Mouse (Mus musculus) midbrain, embryonic 10.5 days (tissue): Measurements from ENCODE around the gene Atp9a. TPM values are rescaled to one million over a fixed set of nuclear protein-coding genes. Genes with fewer than 3 reads are reported as not detected.
A peak's percentile ranks its signal among the peaks of the same experiment; 100 is the strongest.

Source experiments
- DNase-seq: peaks from one replicate; pipeline ENCODE4 v3.0.0-alpha.2; 2017; ENCODE audit warnings: low spot score
- H3K27ac ChIP-seq: fragments of 300-500 bp; sonication (generic); replicated peaks from 2 replicates; pipeline ENCODE4 v1.5.1; 2016; ENCODE audit warnings: mild to moderate bottlenecking
- H3K27me3 ChIP-seq: fragments of 300-500 bp; sonication (generic); 2 replicates; pipeline ENCODE4 v1.6.1; 2016; ENCODE audit warnings: low read depth, mild to moderate bottlenecking; ENCODE audit not compliant: poor library complexity, severe bottlenecking
- H3K36me3 ChIP-seq: fragments of 300-500 bp; sonication (generic); 2 replicates; pipeline ENCODE4 v1.6.1; 2016; ENCODE audit warnings: mild to moderate bottlenecking, moderate library complexity
- H3K4me1 ChIP-seq: fragments of 300-500 bp; sonication (generic); 2 replicates; pipeline ENCODE4 v1.6.1; 2016
- H3K4me3 ChIP-seq: fragments of 300-500 bp; sonication (generic); 2 replicates; pipeline ENCODE4 v1.5.1; 2016; ENCODE audit warnings: mild to moderate bottlenecking, moderate library complexity
- H3K9me3 ChIP-seq: fragments of 300-500 bp; sonication (generic); replicated peaks from 2 replicates; pipeline ENCODE4 v1.6.1; 2016; ENCODE audit warnings: mild to moderate bottlenecking
- WGBS: fragments of 180-500 bp; shearing (Covaris S2); methylation state at CpG from one replicate; pipeline ENCODE4 v1.1.7; 2016; 5-methylcytosine and 5-hydroxymethylcytosine counted together
- polyA plus RNA-seq: library from polyadenylated mRNA; unstranded; fragments of >200 nt; fragmentation: Nextera tagmentation; extraction: Ambion mirVana; gene quantifications from 2 replicates; pipeline ENCODE4 v1.2.1, GENCODE M21; 2016

The Atp9a gene
- 15.5 and 23.0 TPM in 2 replicates for polyA plus RNA-seq

DNA sequence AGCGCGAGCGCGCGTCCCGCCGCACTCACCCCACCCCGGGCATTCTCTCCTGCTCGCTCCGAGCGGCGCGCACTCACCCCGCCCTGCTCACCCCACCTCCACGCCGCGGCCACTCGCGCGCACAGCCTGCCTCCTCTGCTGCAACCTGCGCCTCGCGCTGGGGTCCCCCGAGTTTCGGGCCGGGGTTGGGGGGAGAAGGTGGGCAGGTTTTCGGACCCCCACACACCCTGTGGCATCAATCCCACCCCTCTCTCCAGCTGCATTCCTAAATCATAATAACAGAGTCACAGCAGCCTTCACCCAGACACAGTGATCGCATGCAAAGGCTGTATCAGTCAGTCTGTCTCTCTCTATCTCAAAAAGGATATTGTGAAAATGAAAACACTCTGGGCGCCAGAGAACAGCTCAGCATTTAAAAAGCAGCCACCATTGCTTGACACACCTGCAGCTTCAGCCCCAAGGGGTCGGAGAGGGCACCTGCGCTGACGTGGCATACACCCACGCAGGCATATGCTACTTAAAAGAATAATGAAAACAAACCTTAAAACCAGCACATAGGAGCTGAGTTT lies at the start of gene Atp9a:
TSS of gene Atp9a (minus strand) at position 351 of the 569 bp plus-strand sequence.
- Histone ChIP-seq H3K36me3 (peaks cover 26% of the 10 kb centered on the region), H3K4me3 (peak within 1 kb of the TSS; percentile 91), H3K4me1 (peaks cover 18% of the 10 kb centered on the region), H3K9me3 (0 out of 2 replicates have a peak, but pooled peaks cover 3% of the 10 kb centered on the region), H3K27me3 (no peaks in the 10 kb centered on the region), H3K27ac (peak within 1 kb of the TSS; percentile 93)
- peak; percentile 60 for DNase-seq
- WGBS: 8% methylated on average over 33 of the region's 33 CpGs

DNA sequence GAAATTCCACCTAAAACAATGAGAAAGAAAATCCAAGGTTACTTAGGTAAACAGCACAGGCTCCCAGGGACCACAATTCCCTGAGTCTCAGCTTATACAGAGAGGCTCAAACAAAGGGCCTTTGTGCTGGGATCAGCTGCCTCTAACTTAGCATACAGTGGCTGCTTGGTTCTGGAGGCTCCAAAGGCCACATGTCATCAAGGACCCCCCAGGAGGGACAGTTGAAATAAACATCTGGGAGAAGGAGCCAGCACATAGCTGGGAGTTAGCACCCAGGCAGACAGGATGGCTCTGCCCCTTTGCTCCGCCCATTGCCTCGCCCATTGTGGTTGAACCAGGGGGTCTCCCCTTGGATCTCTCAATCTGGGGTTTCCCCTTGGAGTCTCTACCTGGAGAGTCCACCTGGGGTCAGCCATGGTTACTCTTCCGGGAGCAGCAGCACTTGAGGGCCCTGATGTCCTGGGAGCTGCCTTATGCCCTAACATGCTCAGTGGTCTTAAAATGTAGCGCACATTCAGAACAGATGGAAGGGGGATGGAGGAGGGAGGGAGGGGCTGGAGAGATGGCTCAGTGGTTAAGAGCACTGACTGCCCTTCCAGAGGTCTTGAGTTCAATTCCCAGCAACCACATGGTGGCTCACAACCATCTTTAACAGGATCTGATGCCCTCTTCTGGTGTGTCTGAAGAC lies 49.0 kb upstream of the Atp9a start:
- WGBS: 35% methylated on average over 4 of the region's 4 CpGs
- H3K9me3 ChIP-seq: no peaks in the 10 kb centered on the region
- no peak overlapping the region for H3K4me3 ChIP-seq
- peaks cover 18% of the 10 kb centered on the region for H3K4me1 ChIP-seq
- peak; percentile 67 for DNase-seq
- peak overlapping the region; percentile 84 for H3K27ac ChIP-seq
- no peaks in the 10 kb centered on the region for H3K36me3 ChIP-seq
- no peaks in the 10 kb centered on the region for H3K27me3 ChIP-seq

DNA sequence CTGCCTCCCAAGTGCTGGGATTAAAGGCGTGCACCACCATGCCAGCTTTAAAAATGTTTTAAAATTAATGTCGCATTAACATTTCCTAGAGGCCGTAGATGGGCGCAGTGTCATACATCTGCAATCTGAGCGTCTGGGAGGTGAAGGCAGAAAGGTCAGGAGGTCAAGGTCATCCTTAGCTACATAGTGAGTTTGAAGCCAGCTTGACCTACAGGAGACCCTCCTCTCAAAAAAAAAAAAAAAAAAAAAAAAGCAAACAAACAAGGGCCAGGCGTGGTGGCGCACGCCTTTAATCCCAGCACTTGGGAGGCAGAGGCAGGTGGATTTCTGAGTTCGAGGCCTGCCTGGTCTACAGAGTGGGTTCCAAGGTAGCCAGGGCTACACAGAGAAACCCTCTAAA lies 44.0 kb upstream of the Atp9a start:
- no peak for DNase-seq
- WGBS: 94% methylated on average over 9 of the region's 9 CpGs
- Histone ChIP-seq H3K9me3 (no peaks in the 10 kb centered on the region), H3K4me1 (peaks cover 20% of the 10 kb centered on the region), H3K27ac (no peak overlapping the region), H3K4me3 (no peak overlapping the region), H3K27me3 (peaks cover 8% of the 10 kb centered on the region; the same call in 1 of the 2 replicates), H3K36me3 (no peaks in the 10 kb centered on the region)

DNA sequence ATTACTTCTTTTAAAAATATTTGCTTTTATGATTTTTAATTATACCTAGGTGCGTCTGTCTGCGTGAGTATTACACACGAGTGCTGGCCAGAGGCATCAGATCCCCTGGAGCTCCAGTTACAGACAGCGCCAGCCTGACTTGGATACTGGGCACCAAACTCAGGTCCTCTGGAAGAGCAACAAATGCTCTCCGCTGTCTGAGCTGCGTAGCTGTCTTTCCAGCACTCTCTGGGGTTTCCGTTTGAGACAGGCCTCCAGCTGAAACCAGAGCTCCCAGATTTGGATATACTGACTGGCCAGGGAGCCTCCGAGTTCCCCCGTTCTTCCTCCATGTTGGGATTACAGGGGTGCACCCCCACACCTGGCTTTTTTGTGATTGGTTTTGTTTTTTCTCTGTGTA lies 38.4 kb upstream of the Atp9a start:
- 29% methylated on average over 9 of the region's 9 CpGs for WGBS
- Histone ChIP-seq H3K4me1 (peaks cover 48% of the 10 kb centered on the region), H3K36me3 (no peaks in the 10 kb centered on the region), H3K27me3 (peaks cover 8% of the 10 kb centered on the region; the same call in 1 of the 2 replicates), H3K27ac (peak overlapping the region; percentile 81), H3K9me3 (no peaks in the 10 kb centered on the region), H3K4me3 (0 out of 2 replicates have a peak overlapping the region, but pooled peaks have one; percentile 26)
- no peak for DNase-seq

DNA sequence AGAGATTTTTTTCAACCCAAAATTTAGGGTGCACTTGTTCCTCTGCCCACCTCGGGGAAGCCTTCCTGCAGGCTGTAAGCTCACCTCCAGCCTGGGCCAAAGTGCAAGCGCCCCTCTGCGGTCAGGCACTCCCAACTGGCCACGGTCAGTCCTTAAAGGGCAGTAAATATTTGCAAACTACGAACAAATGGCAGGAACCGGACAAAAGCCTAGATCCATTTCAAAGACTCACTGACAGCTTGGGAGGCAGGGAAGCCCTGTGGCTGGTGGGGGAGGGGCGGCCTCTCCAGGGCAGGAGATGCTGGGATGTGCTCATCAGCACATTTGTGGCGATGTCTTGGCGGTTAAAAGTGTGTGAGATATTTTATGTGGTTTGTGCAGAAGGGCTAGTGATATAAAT lies 37.8 kb upstream of the Atp9a start:
- peak; percentile 62 for DNase-seq
- peak overlapping the region; percentile 81 for H3K27ac ChIP-seq
- WGBS: 5% methylated on average over 9 of the region's 9 CpGs
- no peaks in the 10 kb centered on the region for H3K36me3 ChIP-seq
- peak overlapping the region; percentile 26; the same call in 1 of the 2 replicates for H3K4me3 ChIP-seq
- peaks cover 8% of the 10 kb centered on the region; the same call in 1 of the 2 replicates for H3K27me3 ChIP-seq
- H3K4me1 ChIP-seq: peaks cover 48% of the 10 kb centered on the region
- H3K9me3 ChIP-seq: no peaks in the 10 kb centered on the region

DNA sequence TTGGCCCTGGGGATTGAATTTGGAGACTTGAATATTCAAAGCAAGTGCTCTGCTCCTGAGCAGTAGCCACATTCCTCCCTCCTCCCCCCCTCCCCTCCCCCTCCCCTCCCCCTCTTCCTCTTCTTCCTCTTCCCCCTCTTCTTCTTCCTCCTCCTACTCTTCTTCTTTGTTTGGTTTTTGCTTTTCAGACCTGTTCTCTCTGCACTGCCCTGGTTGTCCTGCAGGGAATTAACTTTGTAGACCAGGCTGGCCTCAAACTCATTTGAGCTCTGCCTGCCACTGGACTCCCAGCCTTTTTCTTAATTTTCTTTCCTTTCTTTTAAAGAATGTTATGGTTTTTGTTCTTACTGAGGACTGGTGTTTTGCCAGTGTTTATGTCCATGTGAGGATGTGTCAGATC lies 35.3 kb upstream of the Atp9a start:
- Histone ChIP-seq H3K4me1 (peaks cover 40% of the 10 kb centered on the region), H3K4me3 (no peak overlapping the region), H3K36me3 (no peaks in the 10 kb centered on the region), H3K27me3 (peaks cover 4% of the 10 kb centered on the region; the same call in 1 of the 2 replicates), H3K9me3 (no peaks in the 10 kb centered on the region), H3K27ac (peak overlapping the region; percentile 84)
- DNase-seq: no peak

DNA sequence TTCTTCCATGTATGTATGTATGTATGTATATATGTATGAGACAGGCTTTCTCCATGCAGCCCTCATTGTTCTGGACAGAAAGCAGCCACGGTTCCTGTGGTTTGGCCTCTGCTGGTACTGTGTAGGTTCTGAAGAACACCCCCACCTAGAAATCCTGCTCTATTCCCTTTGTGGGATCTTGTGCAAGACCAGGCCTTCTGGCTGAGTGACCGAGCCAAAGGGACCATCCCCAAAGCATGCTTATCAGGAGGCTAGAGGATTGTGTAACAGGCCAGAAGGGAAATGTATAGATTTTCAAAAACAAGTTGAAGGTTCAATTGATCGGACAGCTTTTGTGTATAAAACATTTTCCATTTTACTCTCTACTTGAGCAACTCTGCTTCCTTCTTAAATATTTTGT lies 34.0 kb upstream of the Atp9a start:
- Histone ChIP-seq H3K27ac (peak overlapping the region; percentile 84), H3K4me3 (no peak overlapping the region), H3K4me1 (peaks cover 39% of the 10 kb centered on the region), H3K9me3 (no peaks in the 10 kb centered on the region), H3K27me3 (no peaks in the 10 kb centered on the region; the same call in 1 of the 2 replicates), H3K36me3 (no peaks in the 10 kb centered on the region)
- WGBS: 89% methylated on average over 3 of the region's 3 CpGs
- no peak for DNase-seq

DNA sequence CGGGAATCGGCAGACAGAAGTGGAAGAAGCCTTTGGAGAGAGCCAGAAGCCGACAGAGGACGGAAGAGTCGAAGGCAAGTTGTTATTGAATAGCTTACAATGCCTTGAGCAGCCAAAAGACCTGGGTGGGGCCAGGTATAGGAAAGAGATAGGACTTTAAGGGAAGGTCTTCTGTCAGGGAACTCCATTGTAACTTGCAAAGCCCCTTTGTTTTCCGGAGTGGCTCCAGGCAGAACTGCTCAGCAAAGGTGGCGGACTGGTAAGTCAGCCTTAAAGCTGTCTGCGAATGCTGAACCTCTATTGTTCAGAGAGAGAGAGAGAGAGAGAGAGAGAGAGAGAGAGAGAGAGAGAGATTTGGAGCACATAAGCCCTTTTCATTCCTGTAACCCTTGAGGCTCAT lies 27.1 kb upstream of the Atp9a start:
- H3K27ac ChIP-seq: peak overlapping the region; percentile 15; the same call in 1 of the 2 replicates
- peaks cover 40% of the 10 kb centered on the region for H3K4me1 ChIP-seq
- no peaks in the 10 kb centered on the region for H3K36me3 ChIP-seq
- no peaks in the 10 kb centered on the region for H3K9me3 ChIP-seq
- H3K27me3 ChIP-seq: peaks cover 31% of the 10 kb centered on the region
- no peak for DNase-seq
- peak overlapping the region; percentile 7; the same call in 1 of the 2 replicates for H3K4me3 ChIP-seq
- 34% methylated on average over 8 of the region's 8 CpGs for WGBS

DNA sequence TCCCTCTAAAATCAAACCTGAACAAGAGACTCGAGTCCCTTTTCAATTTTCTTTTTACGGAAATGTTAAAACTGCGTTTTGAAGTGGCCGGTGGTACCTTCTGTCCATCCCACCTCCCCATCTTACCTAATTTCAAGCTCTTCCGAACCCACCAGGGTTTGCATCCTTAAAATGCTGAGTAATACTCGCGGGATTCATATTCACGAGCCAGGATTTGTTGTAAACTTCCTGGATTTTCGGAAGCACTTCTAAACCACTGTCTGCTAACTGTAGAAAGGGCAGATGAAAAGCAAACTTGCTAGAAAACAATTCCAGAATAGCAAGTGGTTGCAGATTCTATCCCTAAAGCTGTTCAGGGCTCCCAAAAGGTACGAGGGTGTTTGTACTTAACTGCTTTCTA lies 25.4 kb upstream of the Atp9a start, which contains the start of gene Sall4:
TSS of gene Sall4 (minus strand) at position 362 of the 400 bp plus-strand sequence.
- Histone ChIP-seq H3K4me1 (peaks cover 57% of the 10 kb centered on the region), H3K36me3 (no peaks in the 10 kb centered on the region), H3K27me3 (peaks cover 31% of the 10 kb centered on the region), H3K9me3 (no peaks in the 10 kb centered on the region), H3K4me3 (peak within 1 kb of the TSS; percentile 95), H3K27ac (peak within 1 kb of the TSS; percentile 98)
- no peak for DNase-seq
- WGBS: 14% methylated on average over 10 of the region's 10 CpGs

DNA sequence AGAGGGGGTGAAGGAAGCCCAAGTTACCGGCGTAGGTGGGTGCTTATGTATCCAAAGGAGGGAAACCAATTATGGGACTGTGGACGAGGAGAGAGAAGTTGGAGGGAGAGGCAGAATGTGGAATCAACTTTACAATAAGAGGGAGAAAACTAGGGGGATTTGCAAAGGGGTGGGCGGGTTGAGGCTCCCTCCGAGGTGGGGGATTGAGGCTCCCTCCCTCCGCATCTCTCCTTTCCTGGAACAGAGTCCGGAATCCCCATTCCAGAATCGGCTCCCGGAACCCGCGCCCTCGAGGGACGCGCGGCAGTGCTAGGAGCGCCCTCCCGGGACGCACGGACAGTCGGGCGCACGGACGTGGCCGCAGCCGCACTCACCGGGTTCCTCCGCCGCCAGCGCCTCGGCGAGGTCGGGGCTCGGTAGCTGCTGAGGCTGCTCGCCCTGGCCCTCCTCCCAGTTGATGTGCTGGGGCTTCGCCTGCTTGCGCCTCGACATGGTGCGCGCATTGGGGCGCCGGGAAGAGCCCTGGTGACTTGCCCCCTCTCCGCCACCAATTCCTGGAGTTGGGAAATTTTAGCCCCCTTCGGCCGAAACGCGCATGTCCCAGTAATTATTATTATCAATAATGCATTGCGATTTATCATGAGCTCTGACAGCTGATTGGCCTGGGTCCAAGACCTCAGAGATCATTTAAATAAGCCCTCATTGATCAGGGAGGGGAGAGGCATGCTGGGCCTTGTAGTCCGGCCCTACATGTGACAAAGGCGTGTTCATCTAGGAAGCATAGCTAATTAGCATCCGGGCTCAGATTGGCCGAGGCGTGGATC lies 24.5 kb upstream of the Atp9a start:
- peak; percentile 87 for DNase-seq
- Histone ChIP-seq H3K36me3 (no peaks in the 10 kb centered on the region), H3K4me1 (peaks cover 65% of the 10 kb centered on the region), H3K27ac (peak overlapping the region; percentile 98), H3K4me3 (peak overlapping the region; percentile 95), H3K27me3 (peaks cover 31% of the 10 kb centered on the region), H3K9me3 (no peaks in the 10 kb centered on the region)
- under 1% methylated on average over 52 of the region's 52 CpGs for WGBS

DNA sequence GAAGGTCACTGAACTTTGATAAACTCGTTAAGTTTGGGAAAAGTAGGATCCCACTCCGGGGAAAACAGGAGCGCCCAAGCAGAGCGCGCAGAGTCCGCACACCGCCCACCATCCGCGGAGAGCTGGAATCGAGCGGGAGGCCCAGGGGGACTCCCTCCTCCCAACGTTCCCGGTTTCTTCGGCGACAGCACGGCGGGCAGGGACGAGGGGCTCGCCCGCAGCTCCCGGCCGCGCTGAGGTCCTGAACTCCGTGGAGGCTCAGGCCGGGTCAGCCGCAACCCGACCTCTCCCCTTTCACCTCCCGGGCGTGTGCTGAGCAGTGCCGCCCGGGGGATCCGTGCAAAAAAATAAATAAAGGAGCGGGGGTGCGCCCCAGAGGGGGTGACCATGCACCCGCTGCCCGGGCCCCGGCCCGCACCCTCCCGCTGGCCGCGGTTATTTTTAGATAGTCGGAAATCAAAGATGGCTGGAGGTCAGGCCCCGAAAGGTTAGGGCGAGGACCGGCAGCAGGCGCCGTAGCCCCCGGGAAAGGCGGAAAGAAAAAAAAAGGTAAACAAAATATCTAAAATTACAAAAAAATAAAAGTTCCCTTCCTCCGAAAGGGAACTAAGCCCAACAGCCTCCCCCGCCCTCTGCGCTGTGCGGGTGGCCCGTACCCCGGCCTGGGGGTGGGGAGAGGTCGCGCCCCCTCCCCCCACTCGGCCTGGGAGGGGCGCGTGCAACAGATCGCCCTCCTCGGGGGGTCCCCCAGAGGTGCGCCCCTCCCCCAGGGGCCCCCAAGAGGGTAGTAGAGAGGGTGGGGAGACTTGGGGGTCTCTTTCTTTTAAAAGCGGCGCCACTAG lies 23.7 kb upstream of the Atp9a start:
- Histone ChIP-seq H3K4me1 (peaks cover 73% of the 10 kb centered on the region), H3K9me3 (no peaks in the 10 kb centered on the region), H3K36me3 (peaks cover 6% of the 10 kb centered on the region), H3K27me3 (peaks cover 31% of the 10 kb centered on the region), H3K27ac (peak overlapping the region; percentile 98), H3K4me3 (peak overlapping the region; percentile 95)
- WGBS: under 1% methylated on average over 64 of the region's 65 CpGs
- peak; percentile 70 for DNase-seq
